Mouse (Mus musculus) R1 (cell line): ENCODE measurements around the gene Cenpi.
"Not testable (repeated sequence)": the region's sequence is repeated elsewhere in the genome, so short reads cannot be mapped to it uniquely, and the experiment has no call there.

Experiments used
- DNase-seq: peaks from one replicate; pipeline ENCODE4 v3.0.0-alpha.2; 2018; ENCODE audit warnings: low read depth, low spot score

Gene Cenpi

GRCm38 (mm10) chrX:134307534-134308274, at the start of gene Cenpi:
TSS of gene Cenpi (plus strand) at chrX:134308084.
- DNase-seq = peak; percentile 89

DNA sequence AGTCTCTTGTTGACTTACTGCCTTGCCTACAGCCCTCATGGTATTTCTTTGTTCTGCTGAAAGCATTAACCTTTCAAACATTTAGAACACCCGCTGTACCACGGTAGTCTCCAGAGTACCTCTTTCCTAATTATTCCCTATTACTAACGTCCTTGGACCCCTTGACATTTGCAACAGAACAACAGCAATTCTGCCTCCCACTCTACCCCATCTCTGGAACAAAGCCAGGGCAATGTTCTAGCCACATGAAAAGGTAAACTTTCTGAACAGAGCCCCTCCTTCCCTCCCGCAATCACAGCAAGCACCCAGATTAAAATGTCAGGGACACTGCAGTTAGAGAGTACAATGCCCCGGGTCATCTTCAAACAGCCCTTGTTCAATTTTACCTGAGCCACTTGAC, 46.7 kb upstream of the Cenpi start:
- DNase-seq = peak; percentile 71

DNA sequence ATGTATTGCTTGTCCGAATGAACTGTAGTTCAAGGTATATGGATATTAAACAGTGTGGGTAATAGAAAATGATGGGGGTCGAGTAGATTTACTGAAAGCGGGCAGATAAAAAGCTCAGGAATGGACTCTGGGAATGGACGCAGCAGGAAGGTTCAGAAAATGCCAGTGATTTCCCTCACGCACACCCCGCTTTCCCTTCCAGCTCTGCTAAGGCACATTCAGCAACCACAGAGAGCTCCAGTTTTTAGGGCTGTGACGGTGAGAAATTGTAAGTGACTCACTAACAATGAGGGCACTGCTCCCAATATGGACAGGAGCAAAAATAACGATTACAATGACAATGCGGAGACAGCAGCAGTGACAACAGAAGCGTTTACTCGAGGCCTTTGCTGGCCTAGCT, 45.8 kb upstream of the Cenpi start:
- DNase-seq = no peak

DNA sequence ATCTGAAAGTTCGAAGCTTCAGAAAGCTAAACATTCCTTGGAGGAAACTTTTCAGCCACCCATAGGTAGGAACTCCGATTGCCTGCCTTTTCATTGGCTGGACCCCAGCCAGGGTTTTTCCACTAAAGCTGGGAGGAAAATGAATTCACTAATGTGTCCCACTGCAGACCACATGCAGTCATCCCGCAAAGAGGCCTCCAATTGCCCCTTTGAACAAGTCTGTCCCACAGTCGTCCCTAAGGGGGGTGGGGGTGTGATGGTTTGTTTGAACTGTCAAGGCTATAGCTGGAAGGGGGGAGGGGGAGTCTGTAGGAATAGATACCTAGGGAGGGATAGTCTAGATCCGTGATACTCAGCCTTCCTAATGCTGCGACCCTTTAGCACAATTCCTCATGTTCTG, 32.2 kb upstream of the Cenpi start:
- no peak for DNase-seq

DNA sequence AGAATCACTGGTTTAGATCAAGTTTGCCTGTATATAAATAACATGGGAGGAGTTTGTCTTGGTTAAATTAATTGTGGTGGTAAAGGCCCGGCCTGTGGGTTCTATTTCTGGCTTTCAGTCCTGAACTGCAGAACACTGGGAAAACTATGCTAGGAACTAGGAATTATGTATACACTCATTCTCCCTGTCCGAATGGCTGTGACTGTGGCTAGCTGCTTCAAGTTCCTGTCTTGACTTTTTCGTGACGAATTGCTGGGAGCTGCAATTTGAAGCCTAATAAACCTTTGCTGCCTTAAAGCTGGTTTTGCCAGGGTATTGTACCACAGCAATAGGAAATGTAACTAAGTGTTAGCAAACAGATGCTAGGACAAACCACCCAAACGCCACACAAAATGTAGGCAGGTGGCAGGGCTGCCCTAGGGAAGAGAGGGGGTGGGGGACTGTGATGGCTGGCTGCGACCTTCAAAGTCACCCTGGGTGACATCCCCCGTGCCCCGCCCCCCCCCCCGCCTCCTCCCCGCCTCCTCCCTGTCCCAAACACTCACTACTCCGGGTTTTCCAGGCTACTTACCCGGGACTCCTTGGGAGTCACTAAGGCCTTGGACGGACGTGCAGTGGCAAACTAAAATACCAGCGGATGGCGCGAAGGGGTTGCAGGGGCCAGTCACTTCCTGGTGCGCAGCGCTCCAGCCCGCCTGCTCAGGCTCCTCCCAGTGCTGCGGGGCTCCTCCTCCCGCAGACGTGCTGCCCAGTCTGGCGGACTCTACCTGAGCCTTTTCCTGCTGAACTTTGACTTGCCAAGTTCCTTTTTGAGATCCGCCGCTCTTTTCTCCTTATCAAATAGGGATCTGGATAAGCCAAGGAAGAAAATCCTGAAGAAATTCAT, 31.4 kb upstream of the Cenpi start, which contains the start of gene Trmt2b:
Trmt2b (minus strand) TSS at position 710 of the 886 bp plus-strand sequence.
- peak; percentile 72 for DNase-seq

DNA sequence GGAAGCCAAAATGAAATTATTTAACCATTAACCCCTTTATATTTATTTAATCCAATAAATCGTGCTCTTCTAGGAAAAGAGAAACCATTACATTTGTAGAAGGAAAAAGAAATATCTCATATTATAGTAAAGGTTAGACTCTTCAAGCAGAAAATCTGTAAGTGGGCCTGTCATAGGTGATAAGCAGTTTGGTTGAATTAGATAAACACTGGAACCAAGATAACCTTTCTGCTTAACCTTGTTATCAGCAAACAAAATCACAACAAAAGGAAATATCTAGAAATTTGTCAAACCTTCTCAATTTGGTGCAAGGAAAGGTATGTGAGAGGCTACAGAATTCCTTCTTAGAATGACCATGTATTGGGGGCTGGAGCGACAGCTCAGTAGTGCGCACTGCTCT, 27.4 kb upstream of the Cenpi start:
- no peak for DNase-seq

GRCm38 (mm10) chrX:134285102-134285501, 22.8 kb upstream of the Cenpi start:
- no peak for DNase-seq

DNA sequence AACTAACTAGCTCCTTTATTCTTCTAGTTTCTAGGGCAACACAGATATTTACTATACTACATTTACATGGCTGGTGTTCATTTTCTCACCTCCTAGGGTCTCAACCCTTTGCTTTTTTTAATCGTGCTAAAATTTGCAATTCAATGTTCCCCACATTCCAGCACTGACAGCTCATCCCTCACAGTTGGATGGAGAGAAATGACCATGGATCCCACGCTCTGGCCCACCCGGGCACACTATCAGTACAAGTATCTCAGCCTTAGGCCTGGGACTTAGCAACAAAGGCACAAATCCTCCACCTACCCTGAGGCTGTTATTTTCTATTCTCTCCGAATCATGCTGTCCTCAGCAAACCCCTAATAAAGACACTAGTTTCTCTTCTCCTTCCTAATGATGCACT, 22.1 kb upstream of the Cenpi start:
- DNase-seq = no peak

DNA sequence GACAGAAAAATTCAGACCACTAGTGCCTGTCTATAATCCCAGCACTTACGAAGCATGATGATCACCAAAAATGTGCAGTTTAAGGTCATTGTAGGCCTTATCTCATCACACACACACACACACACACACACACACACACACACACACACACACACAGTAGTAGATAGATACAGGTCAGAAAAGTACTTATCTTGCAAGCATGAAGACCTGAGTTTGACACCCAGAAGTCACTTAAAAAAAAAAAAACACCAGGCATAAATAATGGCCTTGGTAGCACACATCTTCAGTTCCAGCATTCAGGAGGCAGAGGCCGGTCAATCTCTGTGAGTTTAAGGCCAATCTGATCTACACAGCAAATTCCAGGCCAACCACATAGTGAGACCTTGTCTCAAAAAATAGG, 20.6 kb upstream of the Cenpi start:
- no peak for DNase-seq

- DNase-seq = no peak
Observed at GRCm38 (mm10) chrX:134296301-134296700, 11.6 kb upstream of the Cenpi start.

- DNase-seq = no peak
Observed at GRCm38 (mm10) chrX:134296737-134297136, 11.1 kb upstream of the Cenpi start.

GRCm38 (mm10) chrX:134297195-134297594, 10.7 kb upstream of the Cenpi start:
- no peak for DNase-seq

GRCm38 (mm10) chrX:134300219-134300618, 7.7 kb upstream of the Cenpi start:
- DNase-seq = no peak

- no peak for DNase-seq
Observed at GRCm38 (mm10) chrX:134303287-134303686, 4.6 kb upstream of the Cenpi start.

DNA sequence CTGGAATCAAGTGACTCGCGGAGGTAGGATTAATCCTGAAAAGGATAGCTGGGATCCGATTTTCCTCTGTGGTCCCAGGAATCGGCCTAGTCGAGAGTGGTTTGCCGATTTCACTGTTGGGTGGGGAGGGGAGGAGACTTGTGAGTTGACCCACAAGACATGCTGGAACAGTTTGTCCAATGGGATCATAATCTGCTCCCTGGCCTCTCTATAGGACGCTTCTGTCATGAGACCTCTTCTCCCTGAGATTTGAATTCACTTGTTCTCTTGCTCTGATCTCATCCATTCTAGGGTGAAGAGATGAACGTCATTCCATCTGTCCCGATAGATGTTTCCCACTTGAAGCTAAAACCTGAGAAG, 371 bp downstream of the Cenpi start:
- peak; percentile 88 for DNase-seq

DNA sequence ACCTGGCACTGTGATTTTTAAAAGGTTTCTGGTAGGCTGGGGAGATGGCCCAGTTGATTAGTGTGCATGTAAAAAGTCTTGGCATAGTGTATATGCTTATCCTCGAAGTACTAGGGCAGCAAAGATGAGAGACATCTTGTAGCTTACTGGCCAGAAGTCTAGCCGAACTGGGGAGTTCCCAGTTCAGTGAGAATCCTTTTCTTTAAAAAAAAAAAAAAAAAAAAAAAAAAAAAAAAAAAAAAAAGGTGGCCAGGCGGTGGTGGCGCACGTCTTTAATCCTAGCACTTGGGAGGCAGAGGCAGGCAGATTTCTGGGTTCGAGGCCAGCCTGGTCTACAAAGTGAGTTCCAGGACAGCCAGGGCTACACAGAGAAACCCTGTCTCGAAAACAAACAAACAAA, 3.3 kb downstream of the Cenpi start:
- DNase-seq = not testable (repeated sequence)

DNA sequence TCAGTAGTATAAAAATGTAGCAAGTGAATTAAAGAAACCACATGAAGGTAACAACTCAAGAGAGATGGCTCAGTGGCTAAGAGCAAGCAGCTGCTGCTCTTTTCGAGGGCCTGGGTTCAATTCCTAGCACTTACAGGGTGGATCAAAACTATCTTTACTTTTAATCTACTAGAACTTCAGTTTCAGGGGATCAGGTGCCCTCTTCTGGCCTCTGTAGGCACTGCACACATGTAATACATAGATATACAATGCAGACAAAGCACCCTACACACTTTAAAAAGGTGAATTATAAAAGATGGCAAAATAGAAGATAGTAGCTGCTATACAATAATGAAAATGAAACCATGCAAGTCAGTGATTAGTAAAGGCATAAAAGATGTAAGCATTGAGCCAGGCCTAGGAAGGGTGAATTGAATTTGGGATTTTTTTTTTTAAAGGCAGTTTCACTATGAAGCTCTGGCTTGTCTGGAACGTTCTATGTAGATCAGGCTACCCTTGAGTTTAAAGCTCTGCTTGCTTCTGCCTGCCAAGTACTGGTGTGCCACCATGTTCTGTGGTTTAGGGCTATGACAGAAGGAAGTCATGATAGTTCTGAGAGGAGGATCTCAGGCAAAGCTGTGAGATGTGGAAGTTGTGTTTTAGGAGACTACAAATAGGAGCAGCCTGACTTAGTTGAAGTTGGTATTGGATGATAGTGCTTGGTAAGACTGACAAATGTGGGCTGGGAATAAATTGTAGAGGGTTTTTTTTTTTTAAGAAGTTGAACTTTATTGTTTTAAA, 11.5 kb downstream of the Cenpi start:
- peak; percentile 35 for DNase-seq

DNA sequence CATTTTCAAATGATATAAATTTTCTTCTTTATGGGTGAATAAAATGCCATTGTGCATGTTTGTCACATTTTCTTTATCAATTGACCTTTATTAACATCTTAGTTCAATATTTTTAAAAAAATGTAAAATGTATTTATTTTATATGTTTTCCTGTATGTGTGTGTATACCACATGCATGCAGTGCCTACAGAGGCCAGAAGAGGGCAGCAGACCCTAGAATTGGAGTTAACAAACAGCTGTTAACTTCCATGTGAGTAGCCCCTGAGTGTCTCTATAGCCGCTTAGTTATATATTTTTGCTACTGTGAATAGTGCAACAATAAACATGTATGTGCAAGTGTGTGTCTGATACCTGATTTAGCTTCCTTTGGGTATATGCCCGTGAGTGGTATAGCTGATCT, 25.4 kb downstream of the Cenpi start:
- peak; percentile 57 for DNase-seq

GRCm38 (mm10) chrX:134342735-134343134, 34.9 kb downstream of the Cenpi start:
- DNase-seq = no peak

DNA sequence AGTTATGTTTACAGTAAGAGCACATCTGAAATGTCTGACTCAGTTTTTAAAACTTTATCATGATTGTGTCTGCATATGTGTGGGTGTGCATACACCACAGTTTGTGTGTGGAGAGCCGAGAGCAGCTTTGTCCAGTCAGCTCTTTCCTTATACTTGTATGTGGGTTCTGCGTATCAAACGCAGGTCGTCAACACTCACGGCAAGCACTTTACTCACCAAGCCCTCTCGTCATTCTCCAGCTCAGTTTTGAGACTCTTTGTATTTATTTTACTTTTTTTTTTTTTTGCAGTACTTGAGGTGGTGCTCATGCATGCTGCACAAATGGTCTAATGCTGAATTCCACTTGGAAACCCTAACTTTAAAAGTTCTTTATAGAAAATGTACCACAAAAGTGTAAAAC, 42.3 kb downstream of the Cenpi start:
- no peak for DNase-seq

DNA sequence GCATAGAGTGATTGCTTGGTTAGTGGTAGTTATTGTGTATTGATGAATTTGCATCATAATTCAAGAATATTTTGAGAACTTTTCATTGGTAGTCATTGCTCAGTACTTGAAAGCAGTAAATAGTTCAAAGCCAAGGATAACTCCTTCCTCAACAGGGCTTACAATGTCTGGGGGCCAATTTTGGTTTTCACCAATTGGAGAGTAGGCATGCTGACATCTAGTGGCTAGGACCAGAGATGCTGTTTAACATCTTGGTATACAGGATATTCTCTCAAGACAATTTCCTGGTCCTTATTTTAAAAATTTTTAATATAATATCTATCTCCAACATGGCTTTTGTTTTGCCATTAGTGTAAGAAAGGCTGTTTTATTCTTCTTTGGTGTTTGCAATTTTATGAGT, 46.0 kb downstream of the Cenpi start:
- DNase-seq = no peak

- DNase-seq = no peak
Observed at GRCm38 (mm10) chrX:134359336-134359735, 51.5 kb downstream of the Cenpi start.
